Mouse (Mus musculus): Measurements from ENCODE around the gene Dpp6. TPM values are rescaled to one million over a fixed set of nuclear protein-coding genes. Genes with fewer than 3 reads are reported as not detected.

Gene Dpp6
- total RNA-seq, 2 experiments from 2014 or later: 0.25 to 0.49 TPM

DNA sequence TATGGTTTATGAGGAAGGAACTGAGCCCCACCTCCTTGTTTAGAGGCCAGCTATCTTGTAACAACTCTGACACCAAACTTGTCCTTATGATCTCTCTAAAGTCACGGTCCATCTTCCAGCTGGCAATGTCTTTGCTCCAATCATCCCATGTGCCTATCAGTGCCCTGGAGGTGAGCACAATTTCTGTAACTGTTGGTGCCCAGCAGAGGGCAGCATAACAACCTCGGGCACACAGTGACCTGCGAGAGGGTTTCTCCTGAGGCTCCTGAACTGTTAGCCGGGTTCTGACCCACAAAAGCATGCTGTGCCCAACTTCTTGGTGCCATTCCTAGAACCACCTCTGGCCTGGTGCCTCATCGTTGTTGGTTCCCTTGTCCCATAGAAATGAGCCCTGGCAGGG, 863.5 kb downstream of the Dpp6 start:
- DNase-seq: peak; percentile 24 to 44

DNA sequence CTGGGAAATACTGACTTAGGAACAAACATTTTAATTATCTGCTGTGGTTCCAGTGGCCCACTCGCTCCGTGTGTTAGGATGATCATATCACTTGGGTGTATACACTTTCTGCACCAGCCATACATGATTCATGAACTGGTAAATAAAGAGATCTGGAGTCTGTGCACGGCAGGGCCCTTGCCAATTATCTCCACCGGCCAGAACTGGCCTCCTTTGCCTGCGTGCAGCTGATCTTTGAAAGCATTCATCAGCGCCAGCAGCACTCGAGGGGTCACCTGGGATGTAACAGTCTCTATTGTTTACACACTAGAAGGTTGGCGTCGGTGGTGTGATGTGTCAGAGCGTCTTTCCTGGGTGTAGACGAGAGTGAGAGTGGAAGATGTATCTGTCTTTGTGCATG, 868.2 kb downstream of the Dpp6 start:
- no peak for DNase-seq

DNA sequence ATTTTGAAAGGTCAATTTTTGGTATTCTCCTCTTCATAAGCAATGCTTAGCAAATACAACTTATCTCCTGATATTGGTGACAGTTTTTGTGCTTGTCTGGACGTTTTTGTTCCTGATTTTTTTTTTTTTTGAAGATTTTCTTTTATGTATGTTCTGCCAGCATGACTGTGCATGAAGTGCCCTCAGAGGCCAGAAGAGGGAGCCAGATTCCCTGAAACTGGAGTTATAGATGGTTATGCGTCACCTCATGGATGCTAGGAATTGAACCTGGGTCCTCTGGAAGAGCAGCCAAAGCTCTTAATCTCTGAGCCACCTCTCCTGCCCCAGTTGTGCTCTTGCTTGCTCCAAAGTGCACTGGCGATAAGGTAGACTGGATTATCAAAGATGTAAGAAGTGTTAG, 868.9 kb downstream of the Dpp6 start:
- DNase-seq: no peak

DNA sequence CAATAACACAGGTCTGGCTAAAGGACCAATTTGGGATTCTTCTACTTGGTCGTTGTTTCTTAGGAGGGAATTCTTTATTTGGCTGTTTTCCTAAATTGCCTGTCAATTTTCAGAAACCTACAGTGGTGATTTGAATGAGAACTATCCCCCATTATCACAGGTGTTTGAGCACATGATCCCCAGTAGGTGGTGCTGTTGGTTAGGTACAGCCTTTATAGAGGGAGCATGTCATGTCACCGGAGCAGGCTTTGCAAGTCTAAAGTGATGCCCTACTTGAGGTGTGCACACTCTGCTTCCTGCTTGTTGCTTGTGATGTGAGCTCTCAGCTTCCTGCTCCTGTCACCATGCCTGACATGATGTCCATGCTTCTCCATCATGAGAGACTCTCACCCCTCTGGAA, 870.3 kb downstream of the Dpp6 start:
- no peak for DNase-seq

DNA sequence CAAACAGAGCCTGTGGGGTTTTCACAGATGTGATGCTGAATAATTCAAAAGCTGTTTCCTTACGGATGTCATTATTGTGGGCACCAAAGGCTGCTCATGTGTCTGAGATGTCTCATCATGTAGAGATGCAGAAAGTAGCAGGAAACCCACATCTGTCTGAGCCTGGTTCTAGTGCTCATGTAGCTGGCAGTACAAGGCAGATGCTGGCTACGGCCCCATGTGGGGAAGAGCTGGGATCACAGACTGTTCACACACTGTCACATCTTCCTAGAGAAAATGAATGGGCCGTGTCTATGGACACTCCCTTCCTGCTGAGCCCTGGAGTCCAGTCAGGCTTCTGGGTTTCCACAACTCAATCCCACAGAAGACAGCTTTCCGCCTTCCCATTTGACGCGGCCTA, 885.5 kb downstream of the Dpp6 start:
- no peak for DNase-seq

- no peak for DNase-seq
These were observed 888.0 kb downstream of the Dpp6 start for GRCm38 (mm10) chr5:27705020-27705419.

GRCm38 (mm10) chr5:27706551-27706950, 889.5 kb downstream of the Dpp6 start:
- DNase-seq: peak in 1 of 2 experiments; percentile 5

DNA sequence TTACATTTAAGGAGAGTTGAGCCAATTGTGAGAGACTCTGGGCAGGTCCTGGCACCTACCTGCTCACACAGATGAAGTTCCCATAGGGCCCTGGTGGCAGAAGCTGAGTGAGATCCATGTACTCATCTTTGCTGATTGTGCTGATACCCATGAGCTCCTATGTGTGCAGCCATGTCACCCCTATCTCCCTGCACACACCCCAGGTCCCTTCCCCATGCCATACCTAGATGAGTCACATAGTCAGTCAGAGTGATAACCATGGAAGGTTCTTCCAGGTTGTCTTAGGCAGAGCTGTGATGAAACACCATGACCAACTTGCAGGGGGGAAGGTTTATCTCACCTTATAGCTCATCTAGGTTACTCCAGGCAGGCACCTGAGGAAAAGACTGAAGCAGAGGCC, 890.3 kb downstream of the Dpp6 start:
- no peak for DNase-seq

GRCm38 (mm10) chr5:27708209-27708608, 891.2 kb downstream of the Dpp6 start:
- DNase-seq: peak; percentile 32 to 65

GRCm38 (mm10) chr5:27711461-27712192, 894.6 kb downstream of the Dpp6 start:
- DNase-seq: no peak

- DNase-seq: no peak
These were observed 897.4 kb downstream of the Dpp6 start for GRCm38 (mm10) chr5:27714356-27714755.

DNA sequence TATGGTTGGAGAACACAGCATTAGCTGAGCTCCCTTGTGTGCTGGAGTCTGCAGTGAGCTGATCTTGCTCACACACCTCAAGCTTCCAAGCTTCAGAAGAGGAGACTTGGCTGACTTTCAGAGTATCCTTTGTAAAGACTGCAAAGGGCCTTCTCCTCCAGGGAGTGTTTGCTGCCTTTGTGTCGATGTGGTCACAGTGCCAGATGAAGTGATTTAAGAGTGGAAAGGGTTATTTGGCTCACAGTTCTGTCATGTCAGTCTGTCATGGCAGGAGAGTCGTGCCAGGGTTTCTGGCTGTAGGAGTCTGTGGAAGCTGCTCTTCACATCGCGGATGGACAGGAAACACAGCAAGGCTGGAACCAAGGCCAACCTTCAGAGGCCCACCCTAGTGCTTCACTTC, 899.0 kb downstream of the Dpp6 start:
- DNase-seq: no peak

DNA sequence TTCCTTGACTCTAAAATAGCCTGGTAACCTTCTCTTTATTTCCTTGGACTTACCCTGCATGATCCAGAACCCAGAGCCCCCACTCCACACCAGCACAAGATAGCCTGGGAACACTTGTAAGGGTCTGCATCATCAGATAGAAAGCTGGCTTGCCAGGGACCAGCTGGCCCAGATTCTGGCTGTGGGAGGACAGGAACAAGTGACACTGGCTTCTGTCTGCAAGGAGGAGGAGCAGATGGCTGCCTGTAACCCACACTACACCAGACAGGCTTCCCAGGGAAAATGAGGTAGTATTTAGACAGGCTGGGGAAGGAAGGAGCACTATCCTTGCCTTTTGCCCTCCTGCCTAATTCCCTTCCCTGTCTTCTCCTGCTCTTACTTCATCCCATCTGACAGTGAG, 900.3 kb downstream of the Dpp6 start:
- no peak for DNase-seq

GRCm38 (mm10) chr5:27719311-27719710, 902.3 kb downstream of the Dpp6 start:
- no peak for DNase-seq

DNA sequence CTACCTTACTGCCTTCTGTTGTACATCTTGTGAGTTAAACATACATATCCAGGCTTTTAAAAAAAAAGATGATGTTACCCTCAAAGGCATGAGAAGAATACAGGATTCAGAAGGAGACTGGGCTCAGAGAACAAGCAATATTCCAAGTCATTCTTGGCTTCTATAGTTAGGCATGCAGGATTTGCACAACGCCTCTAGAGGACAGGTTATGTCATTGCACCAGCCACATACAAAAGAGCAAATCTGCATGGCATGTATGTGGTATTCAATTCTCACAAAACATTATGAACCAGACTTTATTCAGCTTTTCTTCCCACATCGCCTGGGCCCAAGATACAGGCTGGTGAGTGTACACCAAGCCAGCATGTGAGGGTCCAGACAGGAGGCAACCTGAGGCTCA, 907.5 kb downstream of the Dpp6 start:
- DNase-seq: no peak

DNA sequence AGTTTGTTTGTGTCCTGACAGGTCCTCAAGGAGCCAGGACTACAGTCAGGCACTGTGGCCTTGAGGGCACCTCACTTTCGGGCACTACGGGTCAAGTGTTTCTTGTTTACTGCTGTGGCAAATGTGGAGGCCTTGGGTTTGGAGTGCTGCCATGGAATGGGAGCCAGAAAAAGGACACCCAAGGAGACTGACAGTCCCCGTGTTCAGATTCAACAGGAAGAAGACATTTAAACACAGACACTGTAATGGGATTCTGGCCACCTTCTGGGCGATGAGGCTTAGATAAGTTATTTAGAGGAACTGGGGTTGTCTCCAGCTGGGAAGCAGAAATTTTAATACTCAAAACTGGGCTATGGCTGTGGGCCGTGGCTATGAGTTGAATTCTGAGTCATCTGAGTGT, 913.7 kb downstream of the Dpp6 start:
- DNase-seq: peak; percentile 34 to 44

GRCm38 (mm10) chr5:27731392-27731791, 914.4 kb downstream of the Dpp6 start:
- no peak for DNase-seq

DNA sequence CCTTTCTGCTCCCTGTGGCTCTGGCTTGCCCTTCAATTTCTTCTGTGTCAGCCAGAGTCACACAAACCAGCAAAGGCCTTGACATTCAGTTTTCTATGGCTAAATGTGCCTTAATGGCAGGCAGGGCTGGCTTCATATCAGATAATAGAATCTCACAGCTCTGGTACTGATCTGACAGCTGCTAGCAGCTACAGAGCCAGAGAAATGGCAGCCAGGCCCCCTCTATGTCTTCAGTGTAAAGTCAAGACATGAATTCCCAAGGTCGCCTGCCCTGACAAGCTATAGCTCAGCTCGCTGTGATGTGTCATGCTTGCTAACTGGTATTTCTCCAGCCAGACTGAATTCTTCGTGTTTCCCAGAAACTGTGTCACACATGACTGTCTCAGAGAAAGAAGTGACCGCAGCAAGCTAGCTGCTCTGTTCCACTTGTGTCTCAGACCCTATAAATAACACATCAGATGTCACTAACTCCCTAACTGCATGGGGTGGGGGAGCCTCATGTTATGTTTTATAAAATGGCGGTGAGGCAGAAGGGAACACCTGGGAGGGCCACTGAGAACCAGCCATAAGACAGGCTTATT, 915.4 kb downstream of the Dpp6 start:
- DNase-seq: no peak

- peak; percentile 12 to 25 for DNase-seq
These were observed 920.2 kb downstream of the Dpp6 start for GRCm38 (mm10) chr5:27737168-27737567.

GRCm38 (mm10) chr5:27739216-27739615, 922.2 kb downstream of the Dpp6 start:
- DNase-seq: no peak

- DNase-seq: no peak
These were observed 927.9 kb downstream of the Dpp6 start for GRCm38 (mm10) chr5:27744944-27745343.

DNA sequence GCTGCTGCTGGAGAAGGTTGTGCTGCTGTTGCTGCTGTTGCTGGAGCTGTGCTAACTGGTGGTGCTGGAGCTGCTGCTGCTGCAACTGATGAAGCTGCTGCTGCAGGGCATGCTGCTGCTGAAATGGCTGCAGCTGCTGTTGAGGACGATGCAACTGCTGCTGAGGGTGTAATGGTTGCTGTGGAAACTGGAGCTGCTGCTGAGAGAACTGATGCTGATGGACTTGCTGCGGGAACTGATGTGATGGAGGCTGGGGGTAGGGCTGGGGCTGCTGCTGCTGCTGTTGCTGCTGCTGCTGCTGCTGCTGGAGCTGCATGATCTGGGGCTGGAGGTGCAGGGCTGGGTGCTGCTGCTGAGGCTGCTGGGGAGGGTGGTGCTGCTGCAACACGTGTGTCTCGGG, 948.8 kb downstream of the Dpp6 start:
- DNase-seq: no peak

DNA sequence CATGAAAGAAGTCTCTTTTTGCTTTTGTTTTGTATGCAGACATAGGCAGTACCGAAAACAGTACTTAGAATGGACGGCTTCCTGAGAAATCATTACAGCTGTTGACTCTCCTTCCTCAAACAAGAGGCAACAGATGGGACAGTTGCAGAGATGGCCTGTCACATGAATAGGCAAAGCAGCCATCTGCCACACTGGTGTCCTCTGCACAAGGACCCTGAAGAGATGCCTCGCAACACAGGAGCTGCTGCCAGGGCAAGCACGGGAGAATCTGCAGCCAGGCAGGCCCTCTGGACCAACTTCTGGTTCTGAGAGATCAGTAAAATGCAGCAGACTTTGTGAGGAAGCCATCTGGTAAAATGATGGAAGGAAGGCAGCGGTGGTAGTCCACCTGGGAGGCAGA, 950.9 kb downstream of the Dpp6 start:
- DNase-seq: no peak
